Mouse (Mus musculus) splenic B cell, adult 2 months (primary cell): ENCODE data around the gene Tada2b.

Source experiments
- DNase-seq: peaks from one replicate; pipeline ENCODE4 v3.0.0-alpha.2; 2011; ENCODE audit warnings: low read depth, low spot score
- H3K27me3 ChIP-seq: 2 replicates; pipeline ENCODE4 v1.6.1; 2012; ENCODE audit warnings: mild to moderate bottlenecking, low read length, moderate library complexity, mixed read lengths; ENCODE audit not compliant: control insufficient read depth, poor library complexity, insufficient read depth, severe bottlenecking
- H3K36me3 ChIP-seq: 2 replicates; pipeline ENCODE4 v1.6.1; 2012; ENCODE audit warnings: mild to moderate bottlenecking, low read length, moderate library complexity, mixed read lengths; ENCODE audit not compliant: control insufficient read depth, poor library complexity, insufficient read depth, severe bottlenecking

Gene Tada2b

GRCm38 (mm10) chr5:36445028-36445427, 39.1 kb downstream of the Tada2b start:
- no peak for DNase-seq
- H3K36me3 ChIP-seq, result no peaks in the 10 kb centered on the region
- H3K27me3 ChIP-seq, result no peaks in the 10 kb centered on the region

- H3K27me3 ChIP-seq, result no peaks in the 10 kb centered on the region
- no peak for DNase-seq
- no peaks in the 10 kb centered on the region for H3K36me3 ChIP-seq
These were observed 39.5 kb downstream of the Tada2b start for GRCm38 (mm10) chr5:36444611-36445010.

- Histone ChIP-seq H3K27me3 (no peaks in the 10 kb centered on the region), H3K36me3 (no peaks in the 10 kb centered on the region)
- no peak for DNase-seq
These were observed 43.3 kb downstream of the Tada2b start for GRCm38 (mm10) chr5:36440741-36441140.

- no peak for DNase-seq
- H3K36me3 ChIP-seq, result no peaks in the 10 kb centered on the region
These were observed 47.2 kb downstream of the Tada2b start for GRCm38 (mm10) chr5:36436858-36437257.

GRCm38 (mm10) chr5:36434398-36434967, 49.6 kb downstream of the Tada2b start:
- Histone ChIP-seq H3K27me3 (no peaks in the 10 kb centered on the region), H3K36me3 (no peaks in the 10 kb centered on the region)
- DNase-seq, result peak; percentile 17

More at GRCm38 (mm10) chr5:36436858-36437257, 47.2 kb downstream of the Tada2b start:
- H3K27me3 ChIP-seq, result no peaks in the 10 kb centered on the region

- DNase-seq, result no peak
- no peaks in the 10 kb centered on the region for H3K27me3 ChIP-seq
- no peaks in the 10 kb centered on the region for H3K36me3 ChIP-seq
These were observed 52.4 kb downstream of the Tada2b start for GRCm38 (mm10) chr5:36431711-36432110.

- Histone ChIP-seq H3K27me3 (no peaks in the 10 kb centered on the region), H3K36me3 (no peaks in the 10 kb centered on the region)
- no peak for DNase-seq
These were observed 54.5 kb downstream of the Tada2b start for GRCm38 (mm10) chr5:36429551-36429950.

GRCm38 (mm10) chr5:36427831-36428230, 56.3 kb downstream of the Tada2b start:
- H3K36me3 ChIP-seq, result no peaks in the 10 kb centered on the region
- no peak for DNase-seq
- no peaks in the 10 kb centered on the region for H3K27me3 ChIP-seq

- no peaks in the 10 kb centered on the region for H3K36me3 ChIP-seq
- no peaks in the 10 kb centered on the region for H3K27me3 ChIP-seq
- no peak for DNase-seq
These were observed 57.7 kb downstream of the Tada2b start for GRCm38 (mm10) chr5:36426404-36426803.

GRCm38 (mm10) chr5:36424676-36425075, 59.4 kb downstream of the Tada2b start:
- Histone ChIP-seq H3K36me3 (no peaks in the 10 kb centered on the region), H3K27me3 (no peaks in the 10 kb centered on the region)
- DNase-seq, result no peak
